Mouse (Mus musculus) brown adipose tissue, adult 24 weeks (tissue): Measurements from ENCODE around the gene Serpina16. TPM values are rescaled to one million over a fixed set of nuclear protein-coding genes. Genes with fewer than 3 reads are reported as not detected.
"Not testable (repeated sequence)": the region's sequence is repeated elsewhere in the genome, so short reads cannot be mapped to it uniquely, and the experiment has no call there.

Experiments used
- H3K27ac ChIP-seq: fragments of 200-500 bp; replicated peaks from 2 replicates; pipeline ENCODE4 v1.5.1; 2012; ENCODE audit warnings: low read depth, mild to moderate bottlenecking, low read length
- H3K4me1 ChIP-seq: fragments of 200-500 bp; 2 replicates; pipeline ENCODE4 v1.6.1; 2012; ENCODE audit warnings: low read length, mixed read lengths; ENCODE audit not compliant: control insufficient read depth, insufficient read depth, insufficient read length
- H3K4me3 ChIP-seq: fragments of 200-500 bp; 2 replicates; pipeline ENCODE4 v1.5.1; 2012; ENCODE audit warnings: low read depth, mild to moderate bottlenecking, low read length, moderate library complexity; ENCODE audit not compliant: insufficient read depth
- polyA plus RNA-seq: library from polyadenylated mRNA; stranded (reverse); fragments of >200 nt; gene quantifications from 2 replicates; pipeline ENCODE4 v1.2.4, GENCODE M21; 2012; ENCODE audit not compliant: missing spikeins, insufficient read depth, insufficient read length

Gene Serpina16
- polyA plus RNA-seq: not detected in 2 replicates

DNA sequence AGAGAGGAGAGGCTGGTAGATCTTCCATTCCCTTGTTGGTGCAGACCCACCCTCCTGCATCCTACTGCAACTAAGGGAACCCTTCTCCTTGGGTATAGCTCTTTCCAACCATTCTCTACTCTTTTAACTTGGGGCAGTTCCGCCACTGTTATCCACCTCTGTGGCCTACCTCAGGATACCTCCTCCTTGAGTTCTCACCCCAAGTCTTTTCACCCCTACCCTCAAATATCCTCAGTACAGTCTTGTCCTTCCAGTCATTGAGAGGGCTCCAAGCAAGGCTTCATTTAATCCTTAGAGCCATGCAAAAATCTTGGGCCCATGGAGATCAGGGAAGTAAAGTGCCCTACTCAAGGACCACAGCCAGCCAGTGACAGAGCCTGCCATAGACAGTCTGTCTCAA, at the start of gene Serpina16:
Serpina16 (minus strand) TSS at position 101 of the 400 bp plus-strand sequence.
- H3K4me3 ChIP-seq: no peak within 1 kb of the TSS
- H3K4me1 ChIP-seq: no peaks in the 10 kb centered on the region
- no peak within 1 kb of the TSS for H3K27ac ChIP-seq

DNA sequence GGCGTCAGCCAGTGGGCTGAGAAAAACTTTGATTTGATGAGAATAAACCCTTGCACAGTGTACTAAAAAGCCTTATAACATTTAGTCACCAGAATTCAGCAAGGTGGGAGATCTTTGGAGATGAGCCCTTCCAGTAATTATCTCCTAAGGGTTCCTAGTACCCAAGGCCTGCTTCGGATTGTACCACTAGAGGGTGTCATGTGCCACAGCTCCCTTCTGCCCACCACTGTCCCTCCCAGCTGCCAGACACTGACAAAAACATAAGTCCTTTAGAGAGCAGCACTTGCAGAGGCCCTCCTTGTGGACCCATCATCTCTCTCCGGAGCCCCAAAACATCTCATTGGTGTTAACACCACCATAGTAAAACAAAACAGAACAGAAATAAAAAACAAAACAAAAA, 35.6 kb upstream of the Serpina16 start:
- Histone ChIP-seq H3K27ac (no peak overlapping the region), H3K4me1 (no peaks in the 10 kb centered on the region), H3K4me3 (no peak overlapping the region)

DNA sequence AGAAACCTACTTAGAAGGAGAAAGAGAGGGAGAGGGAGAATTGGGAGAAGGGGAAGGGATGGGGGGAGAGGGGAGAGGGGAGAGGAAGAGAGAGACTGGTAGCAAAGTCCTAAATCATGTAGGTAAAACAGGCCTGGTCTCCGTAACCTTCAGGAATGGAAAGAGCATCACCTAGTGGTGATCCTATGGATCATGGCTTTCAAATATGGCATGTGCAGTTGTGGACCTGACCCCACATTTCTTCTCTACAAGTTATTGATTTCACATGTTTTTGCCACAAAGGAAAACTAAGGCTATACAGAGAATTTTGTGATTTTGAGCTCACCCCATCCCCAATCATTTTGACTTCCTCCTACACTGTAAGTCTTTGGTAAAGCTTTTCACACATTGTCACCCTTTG, 34.5 kb upstream of the Serpina16 start:
- H3K4me1 ChIP-seq: no peaks in the 10 kb centered on the region
- H3K27ac ChIP-seq: no peak overlapping the region
- no peak overlapping the region for H3K4me3 ChIP-seq

DNA sequence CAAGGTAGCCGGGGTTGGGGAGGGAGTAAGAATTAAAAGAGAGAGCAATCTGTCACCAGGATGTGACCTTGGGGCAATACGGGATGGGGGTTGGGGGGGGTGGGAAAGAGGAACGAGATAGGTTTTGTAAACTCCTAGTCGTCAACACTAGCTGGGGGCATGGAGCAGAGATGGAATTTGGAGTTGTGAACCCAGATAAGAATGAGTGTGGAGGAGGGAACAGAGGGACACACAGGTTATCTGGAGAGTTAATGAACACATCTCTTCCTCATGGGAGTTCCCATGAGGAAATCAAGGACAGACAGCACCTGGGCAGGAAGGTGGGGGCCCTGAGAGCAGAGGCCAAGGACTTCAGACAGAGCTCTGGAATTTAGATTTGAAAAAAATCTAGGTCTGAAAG, 30.2 kb upstream of the Serpina16 start:
- no peaks in the 10 kb centered on the region for H3K4me1 ChIP-seq
- H3K27ac ChIP-seq: no peak overlapping the region
- H3K4me3 ChIP-seq: no peak overlapping the region

DNA sequence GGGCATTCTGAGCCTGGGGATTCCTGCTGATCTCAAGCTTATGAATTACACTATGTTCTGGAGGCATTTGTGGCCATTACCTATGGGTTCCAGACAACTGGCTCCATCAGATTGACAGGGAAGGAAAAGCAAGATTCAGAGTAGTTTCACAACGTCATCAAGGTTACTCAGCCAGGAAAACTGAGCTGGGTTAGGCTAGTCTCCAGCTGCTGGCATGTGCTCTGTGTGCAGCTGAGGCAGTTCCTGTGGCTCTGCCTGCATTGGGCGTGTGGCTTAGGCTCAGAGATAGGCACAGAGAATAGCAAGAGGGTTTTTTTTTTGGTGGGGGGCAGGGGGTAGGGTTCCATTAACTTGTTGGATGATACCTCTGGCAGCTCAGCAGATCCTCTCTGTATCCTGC, 29.6 kb upstream of the Serpina16 start:
- Histone ChIP-seq H3K4me1 (no peaks in the 10 kb centered on the region), H3K4me3 (no peak overlapping the region)

DNA sequence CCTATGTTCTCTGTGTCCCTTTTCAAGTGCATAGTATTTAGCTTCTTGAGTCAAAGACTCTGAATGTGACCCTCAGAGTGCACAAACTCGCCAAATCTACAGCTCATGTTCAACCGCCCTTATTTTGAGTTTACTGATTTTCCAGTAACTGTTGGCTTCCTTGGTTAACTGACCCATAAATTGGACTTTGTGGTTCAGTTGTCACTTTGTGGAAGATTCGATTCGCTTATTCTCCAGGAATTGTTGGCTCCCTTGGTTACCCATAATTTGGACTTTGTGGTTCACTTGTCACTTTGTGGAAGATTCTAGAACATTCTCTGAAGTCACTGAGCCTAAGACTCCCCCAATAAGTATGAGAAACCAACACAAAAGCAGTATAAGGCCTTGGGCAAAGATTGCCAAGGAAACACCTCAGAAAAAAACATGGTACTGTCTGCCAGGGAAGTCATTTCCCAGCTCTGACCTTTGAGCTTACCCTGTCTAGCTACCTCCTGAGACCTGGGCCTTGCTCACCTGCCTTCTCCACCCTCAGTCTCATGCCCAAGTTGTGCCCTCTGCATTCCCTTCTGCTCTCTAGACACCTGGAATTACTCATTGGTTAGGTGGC, 24.3 kb upstream of the Serpina16 start:
- H3K4me1 ChIP-seq: no peaks in the 10 kb centered on the region
- no peak overlapping the region for H3K4me3 ChIP-seq
- no peak overlapping the region for H3K27ac ChIP-seq

More for the DNA sequence above, 29.6 kb upstream of the Serpina16 start:
- no peak overlapping the region for H3K27ac ChIP-seq

DNA sequence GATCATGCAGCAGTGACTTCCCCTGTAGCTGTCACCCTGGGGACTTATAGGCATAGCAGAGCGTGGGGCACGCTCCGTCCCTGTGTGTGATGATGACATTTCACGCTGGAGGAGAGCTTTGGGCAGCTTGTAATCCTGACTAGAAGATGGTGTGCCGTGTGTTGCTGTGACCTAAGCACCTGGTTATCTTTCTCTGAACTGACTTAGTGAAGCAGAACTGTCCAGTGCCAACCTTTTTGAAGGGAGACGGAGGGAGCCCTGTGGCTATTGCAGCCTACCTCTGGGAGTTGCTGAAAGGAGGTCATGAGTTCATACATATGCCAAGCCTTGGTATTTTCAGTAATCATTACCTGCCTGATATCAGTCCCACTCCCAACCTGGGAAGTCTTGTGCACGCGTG, 19.5 kb upstream of the Serpina16 start, which contains the start of gene Serpina1f:
Serpina1f (minus strand) TSS at position 101 of the 400 bp plus-strand sequence.
- no peaks in the 10 kb centered on the region for H3K4me1 ChIP-seq
- H3K27ac ChIP-seq: no peak within 1 kb of the TSS
- no peak within 1 kb of the TSS for H3K4me3 ChIP-seq

DNA sequence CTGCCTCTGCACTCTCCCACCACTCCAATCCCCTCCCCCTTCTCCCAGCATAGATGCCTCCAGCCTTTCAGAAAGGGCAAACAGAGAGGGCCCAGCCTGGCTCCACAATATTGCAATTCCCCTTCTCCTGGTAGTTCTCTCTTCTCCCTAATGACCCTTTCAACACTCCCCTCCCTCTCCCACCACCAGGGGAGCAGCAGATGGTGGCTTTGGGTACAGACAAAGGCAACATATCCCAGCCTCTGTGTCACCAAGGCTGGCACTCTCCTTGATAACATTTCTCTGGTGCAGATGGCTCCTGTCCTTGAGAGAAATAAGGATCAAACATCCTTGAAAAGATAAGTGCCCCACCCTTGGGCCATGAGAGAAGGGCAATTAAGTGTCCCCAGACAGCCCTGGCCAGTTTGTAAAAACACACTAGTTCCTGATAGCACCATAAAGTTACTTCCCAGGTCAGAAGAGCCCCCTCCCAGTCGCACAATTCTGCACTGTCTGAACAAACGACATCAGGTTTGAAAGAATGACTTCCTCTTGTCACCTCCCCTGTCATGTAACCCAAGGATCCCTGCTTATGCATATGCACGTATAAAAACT, 12.4 kb upstream of the Serpina16 start:
- no peak overlapping the region for H3K4me3 ChIP-seq
- no peaks in the 10 kb centered on the region for H3K4me1 ChIP-seq
- no peak overlapping the region for H3K27ac ChIP-seq

DNA sequence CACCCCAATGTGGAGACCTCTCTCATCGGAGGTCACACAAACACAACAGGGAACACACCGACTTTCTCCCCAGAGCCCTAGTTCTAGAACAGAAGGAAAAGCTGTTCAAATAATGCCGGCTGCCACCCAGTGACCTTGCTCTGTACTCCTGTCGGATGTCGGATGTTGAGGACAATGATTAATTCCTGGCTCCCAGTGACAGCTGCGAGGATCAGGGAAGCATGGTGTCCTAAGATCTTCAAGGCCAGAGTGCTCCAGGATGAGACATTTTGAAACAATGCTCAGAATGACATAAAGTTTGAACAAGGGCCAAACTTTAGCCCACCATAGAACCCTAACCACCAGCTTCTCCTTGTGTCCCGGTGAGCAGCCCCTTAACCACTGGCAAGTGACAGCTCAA, 11.1 kb upstream of the Serpina16 start:
- Histone ChIP-seq H3K4me3 (no peak overlapping the region), H3K27ac (no peak overlapping the region)

DNA sequence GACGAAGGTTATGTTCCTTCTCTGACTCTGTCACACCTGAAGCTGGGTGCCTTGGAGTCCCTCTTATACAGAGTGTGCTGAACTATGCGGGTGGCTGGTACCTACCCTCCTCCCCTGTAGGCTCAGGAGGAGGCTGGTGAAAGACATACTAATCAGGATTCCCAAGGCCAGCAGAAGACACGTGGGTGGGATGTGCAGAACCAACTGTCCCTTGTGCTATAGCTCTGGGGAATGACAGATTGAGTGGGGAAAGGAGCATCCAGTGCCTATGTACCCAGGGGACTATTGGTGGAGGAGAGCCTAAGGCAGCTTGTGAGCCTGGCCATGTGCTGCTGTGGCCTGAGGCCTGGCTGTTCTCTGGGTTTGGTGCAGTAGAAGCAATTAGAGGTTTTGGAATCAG, 10.1 kb upstream of the Serpina16 start:
- no peaks in the 10 kb centered on the region for H3K4me1 ChIP-seq

More for the DNA sequence above, 11.1 kb upstream of the Serpina16 start:
- H3K4me1 ChIP-seq: no peaks in the 10 kb centered on the region

DNA sequence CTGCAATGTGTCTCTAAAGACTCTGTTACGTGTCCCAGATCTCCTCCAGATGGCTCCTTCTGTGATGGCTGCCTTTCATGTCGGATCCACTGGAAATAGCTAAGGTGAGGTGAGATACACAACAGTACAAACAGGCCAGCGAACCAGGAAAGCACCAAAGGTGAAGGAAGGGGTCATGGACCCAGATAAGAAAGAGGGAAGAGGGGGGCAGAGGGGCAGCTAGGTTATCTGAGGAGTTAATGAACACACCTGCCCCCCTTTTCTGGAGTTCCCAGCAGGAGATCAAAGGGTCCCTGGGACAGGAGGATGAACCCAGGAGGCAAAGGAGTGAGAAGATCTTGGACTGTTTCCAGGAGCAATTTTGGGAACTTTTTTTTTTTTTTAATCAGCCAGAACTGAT, 9.4 kb upstream of the Serpina16 start:
- Histone ChIP-seq H3K4me1 (no peaks in the 10 kb centered on the region), H3K27ac (no peak overlapping the region), H3K4me3 (no peak overlapping the region)

More for the DNA sequence above, 10.1 kb upstream of the Serpina16 start:
- no peak overlapping the region for H3K4me3 ChIP-seq
- H3K27ac ChIP-seq: no peak overlapping the region

DNA sequence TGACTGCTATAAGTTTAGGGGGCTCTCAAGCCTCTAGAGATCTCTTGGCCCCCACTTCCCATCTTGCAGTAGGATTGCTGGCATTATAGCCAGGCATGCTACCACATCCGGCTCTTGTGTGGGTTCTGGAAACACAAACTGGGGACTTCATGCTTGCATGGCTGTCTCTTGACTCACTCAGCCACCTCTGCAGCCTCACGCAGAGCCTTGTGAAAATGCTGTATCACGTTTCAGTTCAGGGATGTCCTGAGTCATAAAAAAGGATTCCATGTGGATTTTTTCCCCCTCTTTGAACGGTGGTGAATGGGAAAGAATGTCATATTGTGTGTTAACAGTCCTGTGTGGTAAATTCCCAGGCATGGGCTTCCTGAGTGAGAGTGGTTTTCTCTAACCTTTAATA, 7.8 kb upstream of the Serpina16 start:
- H3K4me1 ChIP-seq: no peaks in the 10 kb centered on the region
- no peak overlapping the region for H3K27ac ChIP-seq
- no peak overlapping the region for H3K4me3 ChIP-seq

DNA sequence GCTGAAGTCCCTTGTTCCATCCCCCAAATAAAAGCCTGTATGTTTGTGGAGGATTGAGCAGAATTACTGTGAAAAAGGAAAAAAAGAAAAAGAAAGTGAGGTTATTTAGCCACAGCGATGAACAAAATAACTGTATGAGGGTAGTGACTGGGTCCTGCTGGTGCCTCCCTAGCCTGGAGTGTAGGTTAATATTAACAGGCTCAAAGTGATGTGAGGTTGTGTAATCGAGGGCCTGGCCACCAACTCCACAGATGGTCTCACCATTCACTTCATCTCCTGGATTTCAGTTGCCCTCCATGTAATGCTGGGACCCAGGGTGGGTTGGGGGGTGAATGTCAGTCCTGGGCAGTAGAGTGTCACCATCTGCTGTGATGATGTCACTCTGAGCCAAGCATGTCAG, 5.8 kb upstream of the Serpina16 start:
- H3K4me1 ChIP-seq: no peaks in the 10 kb centered on the region
- H3K4me3 ChIP-seq: no peak overlapping the region
- H3K27ac ChIP-seq: no peak overlapping the region

DNA sequence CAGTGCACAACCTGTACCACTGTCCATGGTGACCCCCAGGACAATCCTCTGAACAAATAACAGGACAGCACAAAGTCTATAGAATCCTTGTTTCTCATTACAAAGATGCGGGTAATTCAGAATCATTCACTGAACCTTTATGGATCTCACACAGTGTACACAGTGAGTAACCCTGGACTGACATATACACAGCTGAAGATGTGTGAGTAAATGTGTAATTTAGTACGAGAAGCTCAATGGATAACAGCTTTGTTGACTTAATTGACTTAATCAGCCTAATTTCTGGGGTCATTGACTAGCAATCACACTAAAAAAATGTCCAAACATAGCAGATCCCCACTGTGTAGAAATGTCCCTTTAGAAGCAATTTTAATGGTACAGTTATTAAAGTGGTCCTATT, 5.2 kb upstream of the Serpina16 start:
- H3K4me3 ChIP-seq: no peak overlapping the region
- no peak overlapping the region for H3K27ac ChIP-seq
- H3K4me1 ChIP-seq: no peaks in the 10 kb centered on the region

DNA sequence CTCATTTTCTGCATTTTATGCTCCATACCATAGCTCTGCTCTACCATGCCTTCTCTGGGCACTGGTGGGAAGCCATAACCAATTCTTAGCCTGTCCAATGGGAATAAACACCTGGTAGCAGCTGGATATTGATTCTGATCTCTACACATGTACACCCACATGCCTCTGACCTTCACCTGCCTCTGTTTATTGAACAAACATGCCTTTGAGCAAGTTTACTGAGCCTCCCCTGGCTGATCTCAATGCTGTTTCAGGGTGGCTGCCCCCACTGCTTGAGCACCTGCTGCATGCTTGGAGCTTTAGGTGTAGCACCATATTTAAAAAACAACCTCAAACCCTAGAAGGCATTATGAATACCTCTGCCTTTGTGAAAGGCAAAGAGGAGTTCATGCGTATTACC, 3.9 kb upstream of the Serpina16 start:
- not testable (repeated sequence) for H3K4me3 ChIP-seq, H3K4me1 ChIP-seq, H3K27ac ChIP-seq

DNA sequence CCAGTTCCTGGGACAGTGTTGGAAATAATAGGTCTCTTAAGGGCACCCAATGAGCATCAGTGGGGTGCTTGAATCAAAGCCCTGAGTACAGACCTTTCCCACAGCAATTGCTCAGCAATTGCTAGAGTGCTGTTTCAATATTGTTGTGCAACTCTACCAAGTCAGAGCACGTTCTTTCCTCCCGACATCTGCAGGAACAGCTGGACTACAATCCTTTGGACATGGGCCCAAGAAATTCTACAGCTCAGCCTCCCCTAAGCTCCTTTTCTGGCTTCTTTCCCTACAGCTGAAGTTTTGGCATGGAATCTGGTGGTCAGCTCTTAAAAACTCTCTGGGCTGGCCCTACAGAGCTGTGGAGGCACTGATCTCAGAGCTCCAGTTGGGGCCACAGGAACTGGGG, 2.8 kb downstream of the Serpina16 start:
- H3K27ac ChIP-seq: no peak overlapping the region
- no peak overlapping the region for H3K4me3 ChIP-seq
- H3K4me1 ChIP-seq: no peaks in the 10 kb centered on the region
